In genomic region chr4:105158169-105158555, GRCm38 (mm10) we compare ENCODE assay signal across 8 mouse cellular contexts. TPM values are rescaled to one million over a fixed set of nuclear protein-coding genes. Genes with fewer than 3 reads are reported as not detected.
DNase-seq lines count a peak whose midpoint lies in the region; ATAC-seq and TF ChIP-seq lines count a peak whose summit lies in the region.

No protein-coding gene starts in this region.

- H3K27ac ChIP-seq in embryonic facial prominence, embryonic 15.5 days (replicated peaks) = peak overlapping the region; percentile 99
- peak overlapping the region; percentile 91 for H3K27ac ChIP-seq in heart, embryonic 13.5 days (replicated peaks)
- peak overlapping the region; percentile 96 for H3K27ac ChIP-seq in kidney, postnatal 0 days
- H3K27ac ChIP-seq in liver, embryonic 14.5 days = no peak overlapping the region
- peak overlapping the region; percentile 97 for H3K27ac ChIP-seq in stomach, embryonic 14.5 days (ENCODE audit: low read length)

- no peaks in the 10 kb centered on the region for H3K27me3 ChIP-seq in embryonic facial prominence, embryonic 15.5 days
- peaks cover 7% of the 10 kb centered on the region for H3K27me3 ChIP-seq in heart, embryonic 13.5 days (replicated peaks)
- H3K27me3 ChIP-seq in kidney, postnatal 0 days (ENCODE audit: insufficient read depth, low read length) = no peaks in the 10 kb centered on the region
- peaks cover 27% of the 10 kb centered on the region for H3K27me3 ChIP-seq in liver, embryonic 14.5 days (ENCODE audit: control insufficient read depth, insufficient read depth, low read length)
- no peaks in the 10 kb centered on the region for H3K27me3 ChIP-seq in stomach, embryonic 14.5 days (ENCODE audit: control insufficient read depth, insufficient read depth, low read length)

- no peaks in the 10 kb centered on the region for H3K9me3 ChIP-seq in embryonic facial prominence, embryonic 15.5 days (replicated peaks)
- H3K9me3 ChIP-seq in heart, embryonic 13.5 days = no peaks in the 10 kb centered on the region
- H3K9me3 ChIP-seq in kidney, postnatal 0 days (replicated peaks; ENCODE audit: low read length) = no peaks in the 10 kb centered on the region
- no peaks in the 10 kb centered on the region for H3K9me3 ChIP-seq in liver, embryonic 14.5 days (ENCODE audit: control insufficient read depth, low read length)
- no peaks in the 10 kb centered on the region for H3K9me3 ChIP-seq in stomach, embryonic 14.5 days (ENCODE audit: control insufficient read depth, low read depth, low read length)

- under 1% methylated on average over 26 of the region's 26 CpGs for WGBS in embryonic facial prominence, embryonic 15.5 days
- under 1% methylated on average over 26 of the region's 26 CpGs for WGBS in heart, embryonic 13.5 days
- under 1% methylated on average over 26 of the region's 26 CpGs for WGBS in kidney, postnatal 0 days
- under 1% methylated on average over 26 of the region's 26 CpGs for WGBS in liver, embryonic 14.5 days (ENCODE audit: insufficient replicate concordance)
- WGBS in stomach, embryonic 14.5 days = under 1% methylated on average over 26 of the region's 26 CpGs

- H3K36me3 ChIP-seq in embryonic facial prominence, embryonic 15.5 days = peaks cover 8% of the 10 kb centered on the region; the same call in 1 of the 2 replicates
- peaks cover 18% of the 10 kb centered on the region for H3K36me3 ChIP-seq in heart, embryonic 13.5 days
- no peaks in the 10 kb centered on the region for H3K36me3 ChIP-seq in kidney, postnatal 0 days (ENCODE audit: insufficient read depth, low read length)
- no peaks in the 10 kb centered on the region for H3K36me3 ChIP-seq in liver, embryonic 14.5 days (replicated peaks; ENCODE audit: control insufficient read depth, insufficient read depth, low read depth)
- H3K36me3 ChIP-seq in stomach, embryonic 14.5 days (ENCODE audit: control insufficient read depth, insufficient read depth, low read length) = no peaks in the 10 kb centered on the region; the same call in 1 of the 2 replicates

- TF ChIP-seq CTCF in kidney, postnatal 0 days (IDR thresholded peaks at IDR 0.05; ENCODE audit: low read depth) = peak; percentile 39
- TF ChIP-seq CTCF in liver, embryonic 14.5 days (IDR thresholded peaks at IDR 0.05; ENCODE audit: low read depth) = peak; percentile 17; the same call in 1 of the 2 replicates

- H3K4me2 ChIP-seq in embryonic facial prominence, embryonic 15.5 days (replicated peaks) = peak overlapping the region; percentile 60
- H3K4me2 ChIP-seq in heart, embryonic 13.5 days = peak overlapping the region; percentile 84
- peak overlapping the region; percentile 72 for H3K4me2 ChIP-seq in kidney, postnatal 0 days (ENCODE audit: low read length)
- H3K4me2 ChIP-seq in liver, embryonic 14.5 days (ENCODE audit: low read depth) = peak overlapping the region; percentile 47
- peak overlapping the region; percentile 70 for H3K4me2 ChIP-seq in stomach, embryonic 14.5 days (replicated peaks; ENCODE audit: low read depth, low read length)

- TF ChIP-seq EP300 in liver, embryonic 14.5 days (IDR thresholded peaks at IDR 0.05; ENCODE audit: low read depth) = no peak

- peak overlapping the region; percentile 75 for H3K4me3 ChIP-seq in embryonic facial prominence, embryonic 15.5 days (replicated peaks)
- peak overlapping the region; percentile 91 for H3K4me3 ChIP-seq in heart, embryonic 13.5 days
- H3K4me3 ChIP-seq in kidney, postnatal 0 days (replicated peaks; ENCODE audit: low read depth, low read length) = peak overlapping the region; percentile 96
- peak overlapping the region; percentile 58 to 70 for H3K4me3 ChIP-seq in liver, embryonic 14.5 days (ENCODE audit: insufficient read depth in 1 of 2, low read depth in 2 of 2, low read length in 2 of 2)
- H3K4me3 ChIP-seq in stomach, embryonic 14.5 days (ENCODE audit: low read depth, low read length) = peak overlapping the region; percentile 89

- peaks cover 20% of the 10 kb centered on the region for H3K4me1 ChIP-seq in embryonic facial prominence, embryonic 15.5 days
- H3K4me1 ChIP-seq in heart, embryonic 13.5 days = peaks cover 17% of the 10 kb centered on the region
- H3K4me1 ChIP-seq in kidney, postnatal 0 days (replicated peaks; ENCODE audit: insufficient read depth, low read length) = peaks cover 9% of the 10 kb centered on the region
- peaks cover 0 to 2% of the 10 kb centered on the region in 2 experiments; a peak in 1 of 4 replicates for H3K4me1 ChIP-seq in liver, embryonic 14.5 days (replicated peaks; ENCODE audit: control insufficient read depth in 2 of 2, insufficient read depth in 2 of 2, low read length in 1 of 2)
- peaks cover 8% of the 10 kb centered on the region for H3K4me1 ChIP-seq in stomach, embryonic 14.5 days (ENCODE audit: control insufficient read depth, insufficient read depth, low read length)

- H3K9ac ChIP-seq in embryonic facial prominence, embryonic 15.5 days = peak overlapping the region; percentile 94
- peak overlapping the region; percentile 88 for H3K9ac ChIP-seq in heart, embryonic 13.5 days
- H3K9ac ChIP-seq in kidney, postnatal 0 days (ENCODE audit: low read depth, low read length) = peak overlapping the region; percentile 85
- H3K9ac ChIP-seq in liver, embryonic 14.5 days (replicated peaks) = no peak overlapping the region; the same call in 1 of the 2 replicates
- H3K9ac ChIP-seq in stomach, embryonic 14.5 days (replicated peaks; ENCODE audit: low read depth, low read length) = peak overlapping the region; percentile 92

- peak; percentile 52 to 64 for DNase-seq in left cerebral cortex, adult 18-20 months (ENCODE audit: low spot score in 2 of 2)
- DNase-seq in left cerebral cortex, adult 11 months (ENCODE audit: low spot score) = no peak
- peak; percentile 88 for DNase-seq in kidney, postnatal 0 days (ENCODE audit: low spot score)
- DNase-seq in liver, embryonic 14.5 days (ENCODE audit: low read depth in 3 of 3, low spot score in 3 of 3) = no peak
- peak; percentile 85 for DNase-seq in neural tube, embryonic 10.5 days (ENCODE audit: extremely low spot score, low spot score)

- ATAC-seq in embryonic facial prominence, embryonic 15.5 days (ENCODE audit: insufficient number of reproducible peaks, low FRiP score, low TSS enrichment, low read depth) = peak; percentile 71
- peak; percentile 45; the same call in 1 of the 2 replicates for ATAC-seq in heart, embryonic 13.5 days (ENCODE audit: extremely low read depth, insufficient number of reproducible peaks, low FRiP score, low TSS enrichment)
- ATAC-seq in kidney, postnatal 0 days (replicated peaks; ENCODE audit: low FRiP score, low read depth) = peak; percentile 74
- peak; percentile 37; the same call in 1 of the 2 replicates for ATAC-seq in liver, embryonic 14.5 days (ENCODE audit: insufficient read depth)
- peak; percentile 76 for ATAC-seq in stomach, embryonic 14.5 days (ENCODE audit: insufficient number of reproducible peaks, insufficient read depth, low FRiP score, low read depth)

RNA-seq across cellular contexts. Expression of gene Plpp3, which starts 1.0 kb away (rescaled TPM):
- 100 to 1,000 TPM; 164 to 176 TPM for total RNA-seq in left cerebral cortex, adult 18-20 months (2021)
- 190 and 199 TPM in 2 replicates for polyA plus RNA-seq in embryonic facial prominence, embryonic 15.5 days (2015; fragmentation: Nextera tagmentation; extraction: Ambion mirVana)
- polyA plus RNA-seq in heart, embryonic 13.5 days (2015; fragmentation: Nextera tagmentation; extraction: Ambion mirVana) = 30.9 and 31.2 TPM in 2 replicates
- 77.4 and 79.6 TPM in 2 replicates for polyA plus RNA-seq in kidney, postnatal 0 days (2015; fragmentation: Nextera tagmentation; extraction: Ambion mirVana)
- polyA plus RNA-seq in liver, embryonic 14.5 days (2012; rRNA removed) = 5.6 and 5.7 TPM in 2 replicates
- 7.0 and 9.6 TPM in 2 replicates for polyA plus RNA-seq in liver, embryonic 14.5 days (2014; fragmentation: Nextera tagmentation; extraction: Ambion mirVana)
- polyA plus RNA-seq in stomach, embryonic 14.5 days (2014; fragmentation: Nextera tagmentation; extraction: Ambion mirVana) = 51.1 and 51.9 TPM in 2 replicates

RNA-seq across cellular contexts. Expression of gene Prkaa2, which starts 48.5 kb away (rescaled TPM):
- total RNA-seq in left cerebral cortex, adult 18-20 months (2021) = 10 to 100 TPM; 31.0 to 32.0 TPM
- polyA plus RNA-seq in embryonic facial prominence, embryonic 15.5 days (2015; fragmentation: Nextera tagmentation; extraction: Ambion mirVana) = 2.9 and 3.0 TPM in 2 replicates
- 30.5 and 33.9 TPM in 2 replicates for polyA plus RNA-seq in heart, embryonic 13.5 days (2015; fragmentation: Nextera tagmentation; extraction: Ambion mirVana)
- 14.0 and 15.3 TPM in 2 replicates for polyA plus RNA-seq in kidney, postnatal 0 days (2015; fragmentation: Nextera tagmentation; extraction: Ambion mirVana)
- polyA plus RNA-seq in liver, embryonic 14.5 days (2012; rRNA removed) = 0.12 and 0.17 TPM in 2 replicates
- 0.19 and 0.40 TPM in 2 replicates for polyA plus RNA-seq in liver, embryonic 14.5 days (2014; fragmentation: Nextera tagmentation; extraction: Ambion mirVana)
- 1.8 and 2.2 TPM in 2 replicates for polyA plus RNA-seq in stomach, embryonic 14.5 days (2014; fragmentation: Nextera tagmentation; extraction: Ambion mirVana)

Comparison
In these comparisons a context has a peak if more than half of its experiments do, and no peak if none do; other contexts are left out.
1. DNase-seq: peak in left cerebral cortex, adult 18-20 months (2 of 2), kidney, postnatal 0 days (single experiment) and neural tube, embryonic 10.5 days (single experiment); none in left cerebral cortex, adult 11 months (single experiment) and liver, embryonic 14.5 days (0 of 3).
2. Peak in every context shown above with its lines, with median percentiles within 50 percentile points of each other: ATAC-seq, H3K4me2 ChIP-seq and H3K4me3 ChIP-seq.